Mouse (Mus musculus) mesoderm, embryonic 11.5 days (tissue): ENCODE results near the gene Pde10a.
A peak's percentile ranks its signal among the peaks of the same experiment; 100 is the strongest.
"Not testable (repeated sequence)": the region's sequence is repeated elsewhere in the genome, so short reads cannot be mapped to it uniquely, and the experiment has no call there.

Source experiments
- DNase-seq: peaks from one replicate; pipeline ENCODE4 v3.0.0-alpha.2; 2012; ENCODE audit warnings: low read depth, low spot score

Gene Pde10a

DNA sequence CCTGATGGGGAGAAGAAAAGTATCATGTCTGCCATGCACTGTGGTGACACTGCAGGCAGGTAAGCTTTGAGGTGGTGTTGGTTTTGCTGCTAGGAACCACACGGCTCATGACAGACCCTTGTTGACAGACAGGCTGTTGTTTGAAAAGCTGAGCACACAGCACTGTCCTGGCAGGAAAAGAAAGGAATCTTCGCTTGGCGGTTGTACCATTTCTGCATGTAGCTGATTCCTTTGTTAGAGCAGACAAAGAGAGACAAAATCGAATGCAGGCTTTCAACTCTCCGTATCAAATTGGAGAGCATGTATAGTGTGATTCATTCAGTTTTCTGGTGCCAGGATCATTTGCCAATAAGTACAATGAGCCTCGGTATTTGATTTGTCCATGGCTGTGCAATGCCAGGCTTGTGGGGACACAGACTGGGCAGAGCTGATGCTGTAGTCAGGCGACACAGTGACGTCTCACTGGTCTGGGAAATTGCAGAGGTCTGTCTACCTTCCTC is 122.2 kb downstream of the Pde10a start:
- DNase-seq: no peak

- no peak for DNase-seq
Observed at GRCm38 (mm10) chr17:8648310-8648709, 123.1 kb downstream of the Pde10a start.

- no peak for DNase-seq
Observed at GRCm38 (mm10) chr17:8652681-8653262, 127.6 kb downstream of the Pde10a start.

DNA sequence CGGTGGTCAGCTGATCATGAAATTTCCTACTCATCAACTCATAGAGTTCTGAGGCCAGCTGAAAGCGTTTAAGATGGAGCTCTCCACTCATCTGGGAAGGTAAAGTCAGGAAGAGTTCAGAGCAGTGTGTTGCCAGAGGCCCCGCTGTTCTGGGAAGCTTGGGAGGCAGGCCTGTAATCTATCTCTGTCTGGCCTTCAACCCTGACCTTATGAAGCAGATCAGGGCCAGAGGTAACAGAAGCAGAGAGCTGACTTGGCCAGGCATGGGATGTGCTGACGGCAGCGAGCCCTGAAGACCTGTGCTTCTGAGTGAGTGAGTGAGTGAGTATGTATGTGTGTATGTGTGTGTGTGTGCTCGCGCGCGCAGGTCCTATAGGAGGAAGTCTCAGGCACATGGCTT is 132.5 kb downstream of the Pde10a start:
- peak; percentile 53 for DNase-seq

DNA sequence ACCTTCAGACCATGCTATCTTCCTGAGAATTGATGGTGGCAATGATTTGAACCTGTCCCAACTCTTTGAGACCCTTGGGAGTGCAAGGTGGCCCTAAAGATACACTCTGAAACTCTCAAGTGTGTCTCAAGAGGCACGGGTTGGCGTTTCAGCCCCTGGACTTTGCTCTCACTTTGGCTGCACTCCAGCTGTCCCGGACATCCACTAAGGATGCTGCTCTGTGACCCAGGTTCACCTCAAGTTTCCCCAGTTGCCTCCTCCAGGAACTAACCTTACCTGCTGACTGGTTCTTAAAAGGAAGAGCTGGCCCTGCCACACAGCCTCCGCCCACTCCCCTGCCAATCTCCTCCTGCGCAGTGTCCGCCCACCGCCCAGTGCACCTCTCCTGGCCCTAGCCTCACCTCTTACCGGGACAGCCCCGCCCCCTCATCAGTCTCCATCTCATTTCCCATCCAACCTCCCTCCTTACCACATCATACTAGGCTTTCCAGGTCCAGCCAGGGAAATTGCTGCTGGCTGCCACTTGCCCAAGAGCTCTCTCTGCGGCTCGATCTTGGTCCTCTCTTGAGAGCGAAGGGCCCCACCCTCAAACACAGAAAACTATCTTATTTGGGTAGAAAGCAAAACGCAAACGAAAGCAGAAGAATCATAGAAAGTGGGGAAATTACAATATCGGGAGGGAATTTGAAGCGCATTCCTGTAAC is 133.7 kb downstream of the Pde10a start:
- DNase-seq: no peak

DNA sequence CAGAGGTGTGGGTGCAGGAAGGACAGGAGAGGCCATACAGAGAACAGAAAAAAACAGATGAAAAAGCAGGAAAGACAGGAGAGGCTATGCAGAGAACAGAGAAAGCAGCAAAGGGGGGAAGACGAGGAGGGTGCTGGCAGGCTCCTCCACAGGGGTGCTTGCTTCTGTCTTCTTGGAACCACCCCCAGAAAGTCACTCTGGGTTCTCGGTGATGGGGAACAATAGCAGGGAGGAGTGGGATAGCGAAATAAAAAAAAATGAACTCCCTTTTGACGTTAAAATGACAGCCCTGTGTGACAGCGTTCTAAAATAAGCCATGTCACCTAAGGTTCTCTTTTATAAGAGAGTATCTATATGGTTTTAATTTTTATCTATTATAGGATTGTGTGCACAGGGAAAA is 141.7 kb downstream of the Pde10a start:
- no peak for DNase-seq

DNA sequence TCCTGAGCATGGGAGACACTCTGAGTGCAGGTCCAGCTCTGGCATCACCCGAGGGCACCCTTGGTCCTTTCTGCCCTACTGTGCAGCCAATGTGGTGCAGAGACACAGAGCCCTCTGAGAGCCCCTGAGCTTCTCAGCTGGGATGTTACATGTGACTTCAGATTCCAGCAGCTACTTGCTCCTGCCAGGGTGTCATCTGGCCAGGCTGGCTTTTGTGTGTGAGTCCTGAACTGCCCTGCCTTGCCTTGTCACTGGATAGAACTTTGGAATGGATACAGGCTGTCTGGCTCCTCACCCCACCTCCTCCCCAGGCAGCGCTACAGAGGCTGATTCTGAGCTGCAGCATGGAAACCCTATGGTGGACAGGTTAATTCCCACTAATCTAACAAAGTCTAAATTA is 149.5 kb downstream of the Pde10a start:
- no peak for DNase-seq

GRCm38 (mm10) chr17:8686356-8686755 is 161.2 kb downstream of the Pde10a start:
- no peak for DNase-seq

- DNase-seq: no peak
Observed at GRCm38 (mm10) chr17:8688096-8688495, 162.9 kb downstream of the Pde10a start.

GRCm38 (mm10) chr17:8698265-8698664 is 173.1 kb downstream of the Pde10a start:
- no peak for DNase-seq

- no peak for DNase-seq
Observed at GRCm38 (mm10) chr17:8698793-8699192, 173.6 kb downstream of the Pde10a start.

- no peak for DNase-seq
Observed at GRCm38 (mm10) chr17:8701096-8701495, 175.9 kb downstream of the Pde10a start.

DNA sequence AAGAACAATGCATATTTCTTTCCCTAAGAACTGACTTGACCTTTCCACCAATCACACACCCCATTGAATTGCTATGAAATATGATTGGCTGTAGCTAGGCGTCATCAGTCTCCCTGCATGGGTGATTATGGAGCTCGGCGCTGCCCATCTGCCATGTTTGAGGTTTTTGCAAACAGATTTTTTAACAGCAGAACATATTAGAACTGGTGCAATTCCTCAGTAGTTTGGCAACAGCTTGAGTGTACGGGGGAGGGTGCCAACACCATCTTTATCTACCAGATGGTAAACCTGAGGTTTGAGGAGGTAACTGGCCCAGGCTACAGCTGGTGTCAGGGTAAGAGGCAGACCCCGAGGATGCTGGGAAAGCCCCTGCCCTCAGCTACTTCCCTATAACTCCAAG is 177.3 kb downstream of the Pde10a start:
- no peak for DNase-seq

DNA sequence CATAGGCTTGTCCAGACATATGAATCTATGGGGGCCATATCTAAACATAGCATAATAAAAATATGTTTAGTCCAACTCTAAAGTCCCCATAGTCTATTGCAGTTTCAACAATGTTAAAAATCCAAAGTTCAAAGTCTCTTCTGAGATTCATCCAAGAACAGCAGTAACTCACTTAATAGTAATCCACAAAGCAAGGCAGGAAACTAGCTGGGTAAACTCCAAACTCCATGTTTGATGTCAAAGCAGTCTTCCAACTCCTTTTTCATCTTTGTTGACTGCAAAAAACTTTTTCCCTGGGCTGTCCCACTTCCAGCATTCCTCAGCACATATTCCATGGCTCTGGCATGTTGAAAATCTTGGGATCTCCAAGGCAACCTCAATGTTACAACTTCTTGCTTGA is 182.8 kb downstream of the Pde10a start:
- DNase-seq: no peak

DNA sequence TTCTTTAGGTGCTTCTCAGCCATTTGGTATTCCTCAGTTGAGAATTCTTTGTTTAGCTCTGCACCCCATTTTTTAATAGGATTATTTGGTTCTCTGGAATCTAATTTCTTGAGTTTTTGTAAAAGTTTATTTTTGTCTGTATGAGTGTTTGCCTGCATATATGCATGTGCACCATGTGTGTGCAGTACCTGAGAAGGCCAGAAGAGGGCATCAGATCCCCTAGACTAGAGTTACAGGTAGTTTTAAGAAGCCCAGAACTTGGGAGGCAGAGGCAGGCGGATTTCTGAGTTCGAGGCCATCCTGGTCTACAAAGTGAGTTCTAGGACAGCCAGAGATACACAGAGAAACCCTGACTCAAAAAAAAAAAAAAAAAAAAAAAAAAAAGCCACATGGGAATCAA is 187.6 kb downstream of the Pde10a start:
- DNase-seq: not testable (repeated sequence)

DNA sequence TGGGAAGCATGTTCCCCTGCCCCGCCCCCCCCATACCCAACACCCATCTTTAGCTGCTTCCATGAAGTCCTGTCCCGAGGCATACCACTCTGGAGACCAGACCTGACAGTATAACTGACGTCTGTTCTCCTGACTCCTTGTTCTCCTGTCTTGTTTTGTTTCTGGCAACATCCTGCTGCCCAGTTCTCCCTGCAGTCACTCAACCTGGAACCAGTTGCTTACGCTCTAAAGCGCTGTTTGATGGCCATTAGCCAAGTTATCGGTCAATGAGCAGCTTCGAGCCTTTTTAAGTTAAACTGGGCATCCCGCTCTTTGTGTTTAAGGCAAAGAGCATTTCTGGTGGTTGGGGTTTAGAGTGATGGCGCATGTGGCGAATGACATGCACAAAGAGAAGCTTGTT is 195.8 kb downstream of the Pde10a start:
- no peak for DNase-seq

DNA sequence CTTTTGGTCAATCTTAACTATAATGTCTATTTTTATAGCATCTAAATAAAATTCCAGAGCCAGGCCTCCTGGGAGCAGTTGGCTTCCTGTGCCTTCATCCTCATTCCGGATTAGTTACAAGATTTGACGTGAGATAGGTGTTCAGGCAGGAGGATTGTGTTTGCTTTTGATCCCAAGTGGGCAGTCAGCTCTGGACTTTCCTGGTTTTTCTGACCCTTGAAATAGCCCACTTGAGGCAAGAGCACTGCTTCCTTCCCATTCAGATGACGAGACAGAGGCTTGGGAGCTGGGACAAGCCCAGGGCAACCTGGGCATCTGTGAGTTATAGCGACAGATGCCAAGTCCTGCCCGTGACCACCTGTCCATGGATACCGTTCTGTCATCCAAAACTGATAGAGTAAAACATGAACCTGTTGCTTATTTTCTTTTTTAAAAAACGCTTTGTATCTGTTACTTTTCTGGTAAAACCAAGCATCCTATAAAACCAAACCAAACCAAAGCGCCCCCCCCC is 199.3 kb downstream of the Pde10a start:
- DNase-seq: no peak

- DNase-seq: no peak
Observed at GRCm38 (mm10) chr17:8728646-8729045, 203.5 kb downstream of the Pde10a start.

DNA sequence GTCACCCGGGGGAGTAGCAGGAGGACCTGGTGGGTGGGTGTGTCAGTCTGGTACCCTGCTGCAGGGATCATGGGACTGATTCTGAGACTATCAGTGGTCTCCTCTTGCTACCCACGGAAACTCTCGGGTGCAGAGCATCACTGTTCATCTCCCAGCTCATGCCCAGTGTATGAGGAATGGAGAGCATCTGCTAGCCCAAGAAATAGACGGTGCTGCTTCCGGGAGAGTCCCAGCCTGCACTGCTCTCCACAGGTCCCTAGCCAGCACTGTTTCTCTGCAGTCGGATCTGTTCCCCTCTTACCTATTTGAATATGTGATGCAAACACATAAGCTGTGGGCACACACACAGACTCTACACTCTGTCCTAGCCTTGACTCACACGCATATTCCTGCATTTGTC is 204.6 kb downstream of the Pde10a start:
- no peak for DNase-seq

GRCm38 (mm10) chr17:8731073-8731472 is 205.9 kb downstream of the Pde10a start:
- DNase-seq: no peak

DNA sequence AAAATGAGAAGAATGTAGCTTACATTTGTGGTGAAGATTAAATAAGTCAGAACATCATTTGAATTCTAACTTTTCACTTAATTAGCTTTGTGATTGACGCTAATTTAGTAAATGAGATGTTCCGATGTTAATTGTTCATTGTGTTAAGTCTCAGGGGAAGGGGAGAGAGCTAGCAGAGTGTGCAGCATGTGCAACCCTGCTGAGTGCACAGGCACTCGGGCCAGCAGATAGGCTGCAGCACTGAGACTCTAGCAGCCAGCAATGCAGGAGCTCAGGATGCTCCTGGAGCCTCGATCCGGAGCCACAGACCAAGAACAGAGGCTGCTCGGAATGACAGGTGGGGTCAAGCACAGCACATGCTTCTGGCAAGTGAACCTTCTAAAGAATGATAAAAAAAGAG is 211.1 kb downstream of the Pde10a start:
- no peak for DNase-seq

DNA sequence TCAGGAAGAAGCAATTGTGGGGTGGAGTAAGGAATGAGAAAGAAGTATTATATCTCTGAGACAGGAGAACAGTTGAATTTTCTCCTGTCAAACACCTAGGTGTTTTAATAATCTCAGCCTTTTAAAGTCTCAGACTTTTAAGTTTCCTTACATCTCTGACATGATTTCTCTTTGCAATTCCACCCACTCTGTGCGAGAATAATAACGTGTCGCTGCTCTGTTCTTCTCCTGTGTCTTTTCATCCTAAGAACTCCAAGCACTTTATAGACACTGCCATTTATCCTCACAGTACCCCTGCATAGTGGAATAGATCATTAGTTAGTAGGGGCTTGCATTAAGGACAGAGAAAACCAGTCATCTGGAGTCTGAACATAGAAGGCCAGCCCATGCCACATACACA is 217.6 kb downstream of the Pde10a start:
- no peak for DNase-seq

DNA sequence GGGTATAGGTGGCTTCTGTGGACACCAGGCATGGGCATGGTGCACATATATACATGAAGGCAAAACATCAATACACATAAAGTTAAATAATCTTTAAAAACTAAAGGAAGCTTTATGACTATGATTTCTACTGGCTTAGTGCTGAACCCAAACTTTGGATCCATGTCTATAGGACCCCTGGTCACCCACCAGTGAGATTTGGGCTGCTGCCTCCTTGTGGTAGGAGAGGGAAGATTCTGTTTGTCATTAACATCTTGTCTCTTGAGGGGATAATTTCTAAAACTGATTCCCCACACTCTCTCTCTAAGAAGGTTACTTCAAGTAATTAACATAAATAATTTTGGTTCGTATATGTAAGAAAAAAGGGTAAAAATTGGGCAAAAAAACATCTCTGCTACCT is 220.2 kb downstream of the Pde10a start:
- no peak for DNase-seq
